Mouse (Mus musculus) liver, postnatal 0 days (tissue): ENCODE data around the gene Abr. TPM values are rescaled to one million over a fixed set of nuclear protein-coding genes. Genes with fewer than 3 reads are reported as not detected.

ENCODE experiments used
- ATAC-seq: fragments of 200-750 bp; cut with Nextera tagmentation; 2 replicates; pipeline ENCODE4 v1.8.0; 2017; ENCODE audit warnings: mild to moderate bottlenecking, moderate library complexity
- DNase-seq: peaks from one replicate; pipeline ENCODE4 v3.0.0-alpha.2; 2016
- H3K27ac ChIP-seq: fragments of 300-500 bp; sonication (generic); 2 replicates; pipeline ENCODE4 v1.5.1; 2014; ENCODE audit warnings: antibody characterized with exemption, moderate library complexity, mild to moderate bottlenecking, low read depth
- H3K27me3 ChIP-seq: fragments of 300-500 bp; sonication (generic); 2 replicates; pipeline ENCODE4 v1.6.1; 2014; ENCODE audit warnings: low read length, control low read depth, mixed read lengths; ENCODE audit not compliant: insufficient read depth
- H3K36me3 ChIP-seq: fragments of 300-500 bp; sonication (generic); replicated peaks from 2 replicates; pipeline ENCODE4 v1.6.1; 2014; ENCODE audit warnings: mild to moderate bottlenecking, control low read depth, low read length, moderate library complexity, mixed read lengths; ENCODE audit not compliant: insufficient read depth
- H3K4me1 ChIP-seq: fragments of 300-500 bp; sonication (generic); 2 replicates; pipeline ENCODE4 v1.6.1; 2014; ENCODE audit warnings: antibody characterized with exemption, mild to moderate bottlenecking, control low read depth; ENCODE audit not compliant: insufficient read depth
- H3K4me2 ChIP-seq: fragments of 300-500 bp; sonication (generic); 2 replicates; pipeline ENCODE4 v1.6.1; 2014; ENCODE audit warnings: low read depth, mild to moderate bottlenecking, low read length, moderate library complexity, mixed read lengths
- H3K4me3 ChIP-seq: fragments of 300-500 bp; sonication (generic); 2 replicates; pipeline ENCODE4 v1.5.1; 2014; ENCODE audit warnings: low read depth, low read length
- H3K9ac ChIP-seq: fragments of 300-500 bp; sonication (generic); replicated peaks from 2 replicates; pipeline ENCODE4 v1.6.1; 2014; ENCODE audit warnings: mild to moderate bottlenecking, moderate library complexity
- H3K9me3 ChIP-seq: fragments of 300-500 bp; sonication (generic); 2 replicates; pipeline ENCODE4 v1.6.1; 2016; ENCODE audit warnings: mild to moderate bottlenecking, control low read depth, low read length, mixed read lengths
- CTCF ChIP-seq: sonication (generic); IDR thresholded peaks from 2 replicates; pipeline ENCODE4 v1.5.1; 2016; ENCODE audit warnings: antibody characterized with exemption, low read depth
- EP300 ChIP-seq: IDR thresholded peaks from 2 replicates; pipeline ENCODE4 v1.6.1; 2016; ENCODE audit warnings: antibody characterized with exemption, low read depth, mild to moderate bottlenecking
- WGBS: fragments of 180-500 bp; shearing (Covaris S2); extraction: QIAGEN DNeasy Blood & Tissue Kit; methylation state at CpG from one replicate; pipeline ENCODE4 v1.1.7; 2014; ENCODE audit not compliant: insufficient replicate concordance; 5-methylcytosine and 5-hydroxymethylcytosine counted together
- polyA plus RNA-seq: library from polyadenylated mRNA; unstranded; fragments of >200 nt; fragmentation: Nextera tagmentation; extraction: Ambion mirVana; gene quantifications from 2 replicates; pipeline ENCODE4 v1.2.1, GENCODE M21; 2015

Gene Abr
- polyA plus RNA-seq, 1 experiment from 2014 or later, result 3.6 TPM

GRCm38 (mm10) chr11:76406702-76407583, 215.2 kb downstream of the Abr start, which contains the start of gene Timm22:
Timm22 (plus strand) TSS chr11:76406952.
- under 1% methylated on average over 46 of the region's 46 CpGs for WGBS
- Histone ChIP-seq H3K9ac (peak within 1 kb of the TSS; percentile 93), H3K9me3 (no peaks in the 10 kb centered on the region), H3K36me3 (peaks cover 2% of the 10 kb centered on the region), H3K27me3 (no peaks in the 10 kb centered on the region), H3K4me1 (peaks cover 6% of the 10 kb centered on the region; the same call in 1 of the 2 replicates), H3K4me2 (peak within 1 kb of the TSS; percentile 82), H3K27ac (peak within 1 kb of the TSS; percentile 52), H3K4me3 (peak within 1 kb of the TSS; percentile 90)
- peak; percentile 95 for DNase-seq
- ATAC-seq, result peak; percentile 99
- peak; percentile 99 for TF ChIP-seq CTCF
- TF ChIP-seq EP300, result peak; percentile 16; the same call in 1 of the 2 replicates

GRCm38 (mm10) chr11:76405626-76406264, 216.4 kb downstream of the Abr start:
- Histone ChIP-seq H3K9me3 (no peaks in the 10 kb centered on the region), H3K36me3 (no peaks in the 10 kb centered on the region), H3K4me2 (no peak overlapping the region), H3K4me1 (peaks cover 6% of the 10 kb centered on the region; the same call in 1 of the 2 replicates), H3K27me3 (no peaks in the 10 kb centered on the region), H3K4me3 (no peak overlapping the region), H3K27ac (no peak overlapping the region), H3K9ac (no peak overlapping the region)
- DNase-seq, result no peak
- ATAC-seq, result no peak
- WGBS, result 72% methylated on average over 5 of the region's 5 CpGs
- no peak for TF ChIP-seq EP300
- TF ChIP-seq CTCF, result no peak

- no peak overlapping the region for H3K27ac ChIP-seq
- H3K9ac ChIP-seq, result no peak overlapping the region
- no peaks in the 10 kb centered on the region for H3K36me3 ChIP-seq
- no peak for DNase-seq
- TF ChIP-seq CTCF (no peak), EP300 (no peak)
- no peak for ATAC-seq
- no peak overlapping the region for H3K4me2 ChIP-seq
- 56% methylated on average over 4 of the region's 4 CpGs for WGBS
- H3K4me1 ChIP-seq, result peaks cover 6% of the 10 kb centered on the region; the same call in 1 of the 2 replicates
- H3K4me3 ChIP-seq, result no peak overlapping the region
- no peaks in the 10 kb centered on the region for H3K9me3 ChIP-seq
- H3K27me3 ChIP-seq, result no peaks in the 10 kb centered on the region
Measured at GRCm38 (mm10) chr11:76405113-76405512, 217.0 kb downstream of the Abr start.

DNA sequence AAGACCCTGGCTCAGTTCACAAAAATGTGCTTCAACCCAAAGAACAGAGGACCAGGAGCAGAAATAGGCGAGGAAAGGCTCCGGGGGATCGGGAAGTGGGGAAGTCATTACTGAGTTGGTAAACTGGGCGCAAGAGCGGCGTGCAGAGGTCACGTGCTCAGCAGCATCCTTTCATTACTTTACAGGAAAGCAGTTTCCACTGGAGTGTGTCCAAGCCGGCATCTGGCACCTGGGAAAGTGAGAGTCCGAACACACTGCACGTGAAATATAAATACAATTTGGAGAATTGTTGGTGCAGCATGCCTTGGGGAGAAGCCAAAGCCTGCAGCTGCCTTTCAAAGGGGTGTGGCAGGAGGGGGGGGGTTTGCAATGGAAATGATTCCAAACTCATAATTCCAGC, 220.7 kb downstream of the Abr start:
- Histone ChIP-seq H3K9me3 (no peaks in the 10 kb centered on the region), H3K4me2 (no peak overlapping the region), H3K4me3 (no peak overlapping the region), H3K27ac (no peak overlapping the region), H3K27me3 (no peaks in the 10 kb centered on the region; the same call in 1 of the 2 replicates), H3K36me3 (no peaks in the 10 kb centered on the region), H3K9ac (no peak overlapping the region), H3K4me1 (peaks cover 4% of the 10 kb centered on the region)
- TF ChIP-seq CTCF (no peak), EP300 (no peak)
- DNase-seq, result no peak
- no peak for ATAC-seq
- 75% methylated on average over 10 of the region's 10 CpGs for WGBS

- ATAC-seq (peak; percentile 28; the same call in 1 of the 2 replicates), DNase-seq (peak; percentile 23)
- peaks cover 4% of the 10 kb centered on the region for H3K4me1 ChIP-seq
- TF ChIP-seq EP300, result no peak
- peak; percentile 61 for TF ChIP-seq CTCF
- H3K9me3 ChIP-seq, result no peaks in the 10 kb centered on the region
- no peak overlapping the region for H3K27ac ChIP-seq
- peak overlapping the region; percentile 95 for H3K4me2 ChIP-seq
- peak overlapping the region; percentile 72 for H3K4me3 ChIP-seq
- H3K36me3 ChIP-seq, result no peaks in the 10 kb centered on the region
- WGBS, result 8% methylated on average over 11 of the region's 11 CpGs
- no peak overlapping the region for H3K9ac ChIP-seq
- no peaks in the 10 kb centered on the region; the same call in 1 of the 2 replicates for H3K27me3 ChIP-seq
Measured at GRCm38 (mm10) chr11:76399587-76400330, 222.4 kb downstream of the Abr start.
